Mouse (Mus musculus): ENCODE results near the gene Dlgap4. TPM values are rescaled to one million over a fixed set of nuclear protein-coding genes. Genes with fewer than 3 reads are reported as not detected.

Dlgap4 gene
- total and polyA plus RNA-seq, 3 experiments: 10.4 to 39.6 TPM; not detected in 1

DNA sequence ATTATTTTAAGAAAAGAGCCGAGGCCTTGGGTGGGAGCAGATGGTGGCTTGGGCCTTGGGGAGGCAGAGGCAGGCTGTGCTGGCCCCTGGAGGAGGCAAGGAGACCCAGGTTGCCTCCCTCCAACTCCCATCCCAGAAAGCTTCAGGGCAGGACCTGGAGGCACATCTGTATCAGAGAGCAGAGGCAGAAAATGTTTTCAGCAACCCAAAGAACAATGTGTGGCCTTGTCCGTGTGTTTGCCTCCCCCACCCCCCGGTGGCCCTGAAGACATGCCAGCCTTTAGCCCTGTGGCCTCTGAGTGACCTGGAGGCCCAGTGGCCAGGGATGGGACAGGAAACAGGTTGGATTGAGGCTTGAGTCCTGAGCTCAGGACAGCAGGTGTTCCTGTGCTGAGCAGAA is 8.4 kb upstream of the Dlgap4 start:
- Histone ChIP-seq H3K79me2 (ENCODE audit: control insufficient read depth, insufficient read depth, low read length, poor library complexity) (no peaks in the 10 kb centered on the region), H3K27me3 (ENCODE audit: control insufficient read depth in 1 of 2, insufficient read depth in 2 of 2, low read length in 2 of 2) (peaks cover 0 to 5% of the 10 kb centered on the region in 2 experiments; a peak in 1 of 4 replicates), H3K4me3 (ENCODE audit: control insufficient read depth in 1 of 2, insufficient read depth in 1 of 2, low read depth in 2 of 2, low read length in 2 of 2) (no peak overlapping the region), H3K9ac (ENCODE audit: control insufficient read depth, low read depth, low read length, poor library complexity, severe bottlenecking) (no peak overlapping the region), H3K27ac (ENCODE audit: control insufficient read depth, low read depth, low read length) (no peak overlapping the region), H3K9me3 (replicated peaks; ENCODE audit: insufficient read depth, low read length) (no peaks in the 10 kb centered on the region), H3K4me1 (ENCODE audit: control insufficient read depth in 1 of 2, insufficient read depth in 2 of 2, low read length in 2 of 2) (no peaks in the 10 kb centered on the region), H3K36me3 (ENCODE audit: control insufficient read depth in 1 of 2, insufficient read depth in 2 of 2, low read length in 2 of 2) (no peaks in the 10 kb centered on the region)
- no peak for DNase-seq (ENCODE audit: low read depth, low spot score)
- TF ChIP-seq JUND (IDR thresholded peaks at IDR 0.05; ENCODE audit: low read depth, low read length) (no peak), TCF12 (IDR thresholded peaks at IDR 0.05; ENCODE audit: low read depth, low read length) (no peak), POLR2A (IDR thresholded peaks at IDR 0.05; ENCODE audit: control insufficient read depth in 1 of 2, insufficient read depth in 1 of 2, low read depth in 1 of 2, low read length in 2 of 2, poor library complexity in 1 of 2) (no peak), RAD21 (IDR thresholded peaks at IDR 0.05; ENCODE audit: low read depth, low read length) (no peak), ETS1 (IDR thresholded peaks at IDR 0.05; ENCODE audit: low read depth, low read length) (no peak), ZMIZ1 (IDR thresholded peaks at IDR 0.05; ENCODE audit: low read depth, low read length) (no peak), ZKSCAN1 (IDR thresholded peaks at IDR 0.05; ENCODE audit: low read depth, low read length) (no peak), MYC (IDR thresholded peaks at IDR 0.05; ENCODE audit: low read depth, low read length) (no peak)

DNA sequence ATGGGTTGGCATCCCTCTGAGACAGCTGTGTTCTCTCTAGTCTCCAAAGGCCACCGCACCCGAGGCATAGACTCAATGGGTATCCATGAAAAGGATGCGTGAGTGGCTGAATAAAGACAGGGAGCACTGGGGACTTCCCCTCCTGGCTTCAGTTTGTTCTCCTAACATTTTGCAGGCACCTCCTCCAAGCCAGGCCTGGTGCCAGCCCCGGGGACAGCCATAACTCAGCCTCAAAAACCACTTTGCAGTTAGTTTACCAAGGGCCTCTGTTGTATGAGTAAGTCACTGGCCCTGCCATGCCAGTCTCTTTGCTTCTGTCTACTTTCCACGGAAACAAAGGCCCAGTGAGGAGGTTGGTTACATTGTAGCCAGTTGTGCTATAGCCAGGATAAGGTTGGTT is 7.5 kb upstream of the Dlgap4 start:
- no peak for DNase-seq (ENCODE audit: low read depth, low spot score)
- Histone ChIP-seq H3K9me3 (replicated peaks; ENCODE audit: insufficient read depth, low read length) (no peaks in the 10 kb centered on the region), H3K4me3 (ENCODE audit: control insufficient read depth in 1 of 2, insufficient read depth in 1 of 2, low read depth in 2 of 2, low read length in 2 of 2) (no peak overlapping the region), H3K9ac (ENCODE audit: control insufficient read depth, low read depth, low read length, poor library complexity, severe bottlenecking) (no peak overlapping the region), H3K27me3 (ENCODE audit: control insufficient read depth in 1 of 2, insufficient read depth in 2 of 2, low read length in 2 of 2) (peaks cover 0 to 4% of the 10 kb centered on the region in 2 experiments; a peak in 1 of 4 replicates), H3K4me1 (ENCODE audit: control insufficient read depth in 1 of 2, insufficient read depth in 2 of 2, low read length in 2 of 2) (no peaks in the 10 kb centered on the region), H3K27ac (ENCODE audit: control insufficient read depth, low read depth, low read length) (no peak overlapping the region), H3K79me2 (ENCODE audit: control insufficient read depth, insufficient read depth, low read length, poor library complexity) (no peaks in the 10 kb centered on the region), H3K36me3 (ENCODE audit: control insufficient read depth in 1 of 2, insufficient read depth in 2 of 2, low read length in 2 of 2) (no peaks in the 10 kb centered on the region)
- no peak for TF ChIP-seq SMC3 (IDR thresholded peaks at IDR 0.05; ENCODE audit: low read depth, low read length)
- no peak for TF ChIP-seq ZMIZ1 (IDR thresholded peaks at IDR 0.05; ENCODE audit: low read depth, low read length)
- no peak for TF ChIP-seq TCF12 (IDR thresholded peaks at IDR 0.05; ENCODE audit: low read depth, low read length)
- TF ChIP-seq GABPA (IDR thresholded peaks at IDR 0.05; ENCODE audit: low read depth, low read length): no peak
- no peak for TF ChIP-seq ZNF384 (IDR thresholded peaks at IDR 0.05; ENCODE audit: low read depth, low read length)
- no peak for TF ChIP-seq RAD21 (IDR thresholded peaks at IDR 0.05; ENCODE audit: low read depth, low read length)
- TF ChIP-seq NRF1 (IDR thresholded peaks at IDR 0.05; ENCODE audit: insufficient read depth, low read depth, low read length, poor library complexity, severe bottlenecking): no peak
- TF ChIP-seq ETS1 (IDR thresholded peaks at IDR 0.05; ENCODE audit: low read depth, low read length): no peak
- TF ChIP-seq ZC3H11A (IDR thresholded peaks at IDR 0.05; ENCODE audit: low read depth, low read length): no peak

DNA sequence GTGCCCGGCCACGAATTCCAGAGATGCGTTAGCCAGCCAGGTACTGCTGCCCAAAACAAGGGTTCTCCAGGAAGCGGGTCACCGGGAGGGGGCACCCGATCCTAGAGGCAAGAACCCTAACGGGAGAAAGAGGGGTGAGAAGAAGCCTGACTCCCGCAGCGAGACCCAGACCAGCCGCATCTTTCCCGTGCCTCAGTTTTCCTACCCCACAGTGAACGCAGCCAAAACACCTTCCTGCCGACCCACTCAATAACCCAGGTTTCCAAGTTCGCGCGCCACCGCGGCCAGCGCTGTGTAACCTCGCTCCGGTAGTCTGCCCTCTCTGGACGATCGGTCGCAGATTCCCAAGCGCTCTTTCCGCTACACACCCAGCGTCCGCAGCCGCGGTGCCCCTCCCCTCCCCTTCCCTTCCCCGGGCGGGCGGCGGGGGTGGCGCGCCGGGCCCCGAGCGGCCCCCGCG is 394 bp upstream of the Dlgap4 start:
- H3K27me3 ChIP-seq (ENCODE audit: control insufficient read depth in 1 of 2, insufficient read depth in 2 of 2, low read length in 2 of 2): no peaks in the 10 kb centered on the region; a peak in 1 of 4 replicates
- no peak for TF ChIP-seq KAT2A (conservative IDR thresholded peaks at IDR 0.05; ENCODE audit: low read depth, low read length)
- TF ChIP-seq RAD21 (IDR thresholded peaks at IDR 0.05; ENCODE audit: low read depth, low read length): no peak
- no peak for TF ChIP-seq UBTF (IDR thresholded peaks at IDR 0.05; ENCODE audit: borderline replicate concordance, insufficient read depth, low read depth, low read length)
- H3K9me3 ChIP-seq (replicated peaks; ENCODE audit: insufficient read depth, low read length): no peaks in the 10 kb centered on the region
- H3K4me1 ChIP-seq (ENCODE audit: control insufficient read depth in 1 of 2, insufficient read depth in 2 of 2, low read length in 2 of 2): no peaks in the 10 kb centered on the region
- H3K79me2 ChIP-seq (ENCODE audit: control insufficient read depth, insufficient read depth, low read length, poor library complexity): no peaks in the 10 kb centered on the region
- H3K27ac ChIP-seq (ENCODE audit: control insufficient read depth, low read depth, low read length): no peak overlapping the region
- DNase-seq (ENCODE audit: low read depth, low spot score): no peak
- no peaks in the 10 kb centered on the region for H3K36me3 ChIP-seq (ENCODE audit: control insufficient read depth in 1 of 2, insufficient read depth in 2 of 2, low read length in 2 of 2)
- no peak overlapping the region for H3K9ac ChIP-seq (ENCODE audit: control insufficient read depth, low read depth, low read length, poor library complexity, severe bottlenecking)
- H3K4me3 ChIP-seq (ENCODE audit: control insufficient read depth in 1 of 2, insufficient read depth in 1 of 2, low read depth in 2 of 2, low read length in 2 of 2): no peak overlapping the region
